Mouse (Mus musculus) neutrophil, adult 59 days (primary cell): ENCODE measurements around the gene Lat2. TPM values are rescaled to one million over a fixed set of nuclear protein-coding genes. Genes with fewer than 3 reads are reported as not detected.

Experiments used
- total RNA-seq, 2 experiments: library from RNA; stranded (reverse); gene quantifications; 1 replicate in 1 of 2; 2 replicates in 1 of 2; pipeline ENCODE4 v1.2.4; 2023

The Lat2 gene
- total RNA-seq, result 10 to 100 TPM; 40.3 to 42.8 TPM

DNA sequence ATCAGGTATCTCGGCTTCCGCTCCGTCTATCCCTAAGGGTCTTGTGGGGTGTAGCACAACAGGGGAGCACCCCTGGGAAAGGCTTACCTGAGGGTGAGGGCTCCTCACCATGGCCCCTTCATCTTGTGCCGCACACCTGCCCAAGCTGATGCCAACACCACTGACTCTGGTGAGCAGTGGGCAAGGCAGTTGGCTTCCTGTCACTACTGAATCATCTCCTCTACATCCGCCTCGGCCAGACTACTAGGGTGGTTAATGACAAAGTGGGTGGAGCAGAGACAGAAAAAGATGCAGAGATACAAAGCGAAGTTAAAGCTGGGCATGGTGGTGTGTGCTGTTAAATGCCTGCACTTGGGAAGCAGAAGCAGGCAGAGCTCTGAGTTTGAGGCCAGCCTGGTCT, at the start of gene Lat2:
Gene Lat2 (minus strand): TSS at position 224 of the 400 bp plus-strand sequence.

GRCm38 (mm10) chr5:134639269-134639682, 24.5 kb upstream of the Lat2 start, which contains the start of gene Eif4h:
TSS of gene Eif4h (minus strand) at chr5:134639490.

GRCm38 (mm10) chr5:134581146-134581545, 33.7 kb downstream of the Lat2 start, which contains the start of gene Rfc2:
TSS of gene Rfc2 (plus strand) at chr5:134581366.

DNA sequence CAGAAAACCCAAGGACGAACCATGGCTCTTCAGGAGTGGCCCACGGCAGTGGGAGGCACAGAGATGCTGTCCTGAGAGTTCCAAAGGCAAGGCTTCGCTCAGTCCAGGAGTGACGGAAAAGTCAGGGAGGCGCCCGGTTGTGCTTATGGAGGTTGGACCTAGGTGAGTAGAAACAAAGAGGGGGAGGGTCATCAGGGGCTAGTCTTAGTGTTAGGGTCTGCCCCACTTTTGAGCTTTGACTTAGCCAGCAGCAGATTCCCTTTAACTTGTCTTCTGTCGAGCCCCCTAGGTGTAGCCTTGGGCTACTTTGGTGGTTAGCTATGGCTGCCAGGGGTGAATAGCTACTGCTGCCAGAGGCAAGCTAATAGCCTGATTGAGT, 54.8 kb downstream of the Lat2 start, which contains the start of gene Syna:
Gene Syna (minus strand): TSS at position 101 of the 379 bp plus-strand sequence.

GRCm38 (mm10) chr5:134552110-134552972, 62.5 kb downstream of the Lat2 start, which contains the start of gene Clip2:
TSS of gene Clip2 (minus strand) at chr5:134552434.

Other genes starting within 250 kb of the Lat2 start
- 10 to 100 TPM in 1 of 2 experiments, 1 to 10 TPM in 1; 8.8 to 14.1 TPM for gene Gtf2ird1, start 158.3 kb downstream of the Lat2 start, total RNA-seq
- 1 to 10 TPM; 8.3 to 8.8 TPM for gene Clip2, start 62.6 kb downstream of the Lat2 start, total RNA-seq
- not detected for gene Syna, start 54.9 kb downstream of the Lat2 start, total RNA-seq
- gene Rfc2, start 33.7 kb downstream of the Lat2 start, total RNA-seq, result 100 to 1,000 TPM in 1 of 2 experiments, 10 to 100 TPM in 1; 89.2 to 101 TPM
- gene Eif4h, start 24.5 kb upstream of the Lat2 start, total RNA-seq, result 100 to 1,000 TPM; 179 to 213 TPM
- gene Limk1, start 73.6 kb upstream of the Lat2 start, total RNA-seq, result 10 to 100 TPM in 1 of 2 experiments, 1 to 10 TPM in 1; 7.4 to 11.5 TPM
- not detected for gene Eln, start 132.3 kb upstream of the Lat2 start, total RNA-seq